Mouse (Mus musculus): Measurements from ENCODE around the gene Rbp2. TPM values are rescaled to one million over a fixed set of nuclear protein-coding genes. Genes with fewer than 3 reads are reported as not detected.

The Rbp2 gene
- 0.69 and 1.3 TPM in 2 replicates for polyA plus RNA-seq (2021; fragmentation: Nextera tagmentation)
- long read RNA-seq, experiment 1, partial matches to known transcripts = 0 of 1 reads
- long read RNA-seq, experiment 1, other reads (novel, unspliced or antisense) = 0 of 1 reads
- long read RNA-seq, experiment 2 = 0 reads

DNA sequence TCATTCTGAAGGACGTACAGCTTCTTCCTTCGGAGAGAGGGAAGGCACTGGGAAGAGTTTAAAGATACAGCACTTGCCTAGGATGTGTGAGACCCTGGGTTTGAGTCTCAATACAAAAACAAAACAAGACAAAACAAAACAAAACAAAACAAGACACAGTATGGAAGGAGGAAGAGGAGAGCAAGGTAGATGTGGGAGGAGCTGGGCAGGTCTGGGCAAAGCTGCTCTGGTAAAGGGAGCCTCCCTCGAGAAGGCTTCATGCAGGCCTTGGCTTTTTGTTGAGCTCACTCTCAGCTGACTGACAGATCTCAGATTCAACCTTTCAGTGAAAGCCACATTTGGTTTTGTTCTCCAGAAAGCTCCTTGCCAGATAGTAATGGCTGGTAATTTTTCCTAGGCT, at the start of gene Rbp2:
TSS of gene Rbp2 (plus strand) at position 301 of the 400 bp plus-strand sequence.

Other genes with a start within 250 kb of the Rbp2 start
- gene Nmnat3, start 198.7 kb upstream of the Rbp2 start, polyA plus RNA-seq (2021; fragmentation: Nextera tagmentation) = 2.2 and 2.8 TPM in 2 replicates
- gene Rbp1, start 63.2 kb upstream of the Rbp2 start, polyA plus RNA-seq (2021; fragmentation: Nextera tagmentation) = 16.0 and 35.9 TPM in 2 replicates
- gene Copb2, start 77.6 kb downstream of the Rbp2 start, polyA plus RNA-seq (2021; fragmentation: Nextera tagmentation) = 49.3 and 58.7 TPM in 2 replicates
- 38.0 and 43.4 TPM in 2 replicates for gene Mrps22, start 115.5 kb downstream of the Rbp2 start, polyA plus RNA-seq (2021; fragmentation: Nextera tagmentation)